Mouse (Mus musculus) gastrocnemius, adult 8-10 months (tissue): ENCODE measurements around the gene Gpd1l. TPM values are rescaled to one million over a fixed set of nuclear protein-coding genes. Genes with fewer than 3 reads are reported as not detected.
A peak's percentile ranks its signal among the peaks of the same experiment; 100 is the strongest.
"Not testable (repeated sequence)": the region's sequence is repeated elsewhere in the genome, so short reads cannot be mapped to it uniquely, and the experiment has no call there.

ENCODE experiments used
- DNase-seq, 2 experiments: peaks; one replicate each; pipeline ENCODE4 v3.0.0; 2022; ENCODE audit warnings: low spot score in 2 of 2
- total RNA-seq, 4 experiments: library from RNA; stranded (reverse); gene quantifications; 2 replicates each; pipeline ENCODE4 v1.2.4; 2022

Gene Gpd1l
- total RNA-seq, result 10 to 100 TPM; 19.0 to 21.7 (median 20.8) TPM

GRCm38 (mm10) chr9:114933723-114934171, at the start of gene Gpd1l:
Gene Gpd1l, minus strand, starts transcription at chr9:114933987.
- peak; percentile 96 to 97 for DNase-seq

GRCm38 (mm10) chr9:114982689-114983360, 49.0 kb upstream of the Gpd1l start, which contains the start of gene Rps27rt:
Gene Rps27rt, minus strand, starts transcription at chr9:114982739.
- DNase-seq, result no peak

GRCm38 (mm10) chr9:114979969-114980368, 46.2 kb upstream of the Gpd1l start:
- DNase-seq, result no peak

GRCm38 (mm10) chr9:114978281-114979111, 44.7 kb upstream of the Gpd1l start, which contains the start of gene Osbpl10:
Gene Osbpl10, plus strand, starts transcription at chr9:114978569.
- peak; percentile 68 to 78 for DNase-seq

- DNase-seq, result no peak
These were observed 43.9 kb upstream of the Gpd1l start for GRCm38 (mm10) chr9:114977461-114978280.

- DNase-seq, result not testable (repeated sequence)
These were observed 32.5 kb upstream of the Gpd1l start for GRCm38 (mm10) chr9:114966286-114966685.

- DNase-seq, result no peak
These were observed 30.3 kb upstream of the Gpd1l start for GRCm38 (mm10) chr9:114964093-114964492.

- no peak for DNase-seq
These were observed 27.1 kb upstream of the Gpd1l start for GRCm38 (mm10) chr9:114960844-114961243.

- peak; percentile 30 to 49 for DNase-seq
These were observed 26.4 kb upstream of the Gpd1l start for GRCm38 (mm10) chr9:114960043-114960789.

GRCm38 (mm10) chr9:114956945-114957344, 23.2 kb upstream of the Gpd1l start:
- DNase-seq, result no peak

- DNase-seq, result no peak
These were observed 21.6 kb upstream of the Gpd1l start for GRCm38 (mm10) chr9:114955340-114955739.

GRCm38 (mm10) chr9:114952866-114953265, 19.1 kb upstream of the Gpd1l start:
- DNase-seq, result no peak

GRCm38 (mm10) chr9:114948395-114948794, 14.6 kb upstream of the Gpd1l start:
- no peak for DNase-seq

GRCm38 (mm10) chr9:114945576-114945975, 11.8 kb upstream of the Gpd1l start:
- no peak for DNase-seq

GRCm38 (mm10) chr9:114944642-114945041, 10.9 kb upstream of the Gpd1l start:
- DNase-seq, result no peak

- DNase-seq, result no peak
These were observed 2.9 kb upstream of the Gpd1l start for GRCm38 (mm10) chr9:114936687-114937086.

- DNase-seq, result no peak
These were observed 1.5 kb upstream of the Gpd1l start for GRCm38 (mm10) chr9:114935321-114935720.

GRCm38 (mm10) chr9:114934231-114934630, 444 bp upstream of the Gpd1l start:
- DNase-seq, result no peak

GRCm38 (mm10) chr9:114933037-114933722, 607 bp downstream of the Gpd1l start:
- no peak for DNase-seq

GRCm38 (mm10) chr9:114932607-114933006, 1.2 kb downstream of the Gpd1l start:
- DNase-seq, result no peak
